In genomic region chr4:41628202-41628927, GRCm38 (mm10) we compare ENCODE assay signal across 9 mouse cellular contexts. TPM values are rescaled to one million over a fixed set of nuclear protein-coding genes. Genes with fewer than 3 reads are reported as not detected.
DNase-seq lines count a peak whose midpoint lies in the region; ATAC-seq and TF ChIP-seq lines count a peak whose summit lies in the region.
"Had no signal": no experiment of that assay in that cellular context is flagged by ENCODE, and none has a peak within 500 bp of the region (broad histone marks: within the 10 kb centered on the region; RNA-seq: fewer than 3 reads in every experiment).

No protein-coding gene starts in this region.

- no peak for TF ChIP-seq CTCF in lung, embryonic 14.5 days (IDR thresholded peaks at IDR 0.05; ENCODE audit: low read depth)
- no peak for TF ChIP-seq CTCF in lung, adult 2 months (IDR thresholded peaks at IDR 0.05; ENCODE audit: insufficient read depth, low read length)

- ATAC-seq in lung, embryonic 14.5 days (ENCODE audit: insufficient read depth), result peak; percentile 86
- ATAC-seq in forebrain, embryonic 14.5 days, result peak; percentile 49
- no peak for ATAC-seq in activated CD4-positive, CD25-positive, alpha-beta regulatory T cell, adult 4 months

- peaks cover 34% of the 10 kb centered on the region for H3K4me1 ChIP-seq in lung, embryonic 14.5 days (ENCODE audit: insufficient read depth)
- H3K4me1 ChIP-seq in lung, adult 2 months (ENCODE audit: control insufficient read depth, insufficient read depth, low read length), result peaks cover 6% of the 10 kb centered on the region
- H3K4me1 ChIP-seq in forebrain, embryonic 14.5 days (ENCODE audit: control insufficient read depth, insufficient read depth, low read length), result peaks cover 27% of the 10 kb centered on the region

- H3K27me3 ChIP-seq in lung, embryonic 14.5 days (ENCODE audit: insufficient read depth, low read length), result no peaks in the 10 kb centered on the region
- H3K27me3 ChIP-seq in forebrain, embryonic 14.5 days (replicated peaks; ENCODE audit: control insufficient read depth, insufficient read depth, low read length), result no peaks in the 10 kb centered on the region

- DNase-seq in lung, embryonic 14.5 days, result peak; percentile 87
- no peak for DNase-seq in lung, adult 2 months
- peak; percentile 63 for DNase-seq in forebrain, embryonic 14.5 days (ENCODE audit: low spot score)
- peak; percentile 58 for DNase-seq in kidney, postnatal 14 days
- DNase-seq in monocyte, adult 2 months (ENCODE audit: low read depth in 1 of 2, low spot score in 2 of 2), result peak; percentile 20 to 24
- DNase-seq in thymus, postnatal 0 days (ENCODE audit: low spot score), result no peak
- DNase-seq in adrenal gland, postnatal 25 days, result no peak

- H3K4me2 ChIP-seq in lung, embryonic 14.5 days, result peak overlapping the region; percentile 25
- no peak overlapping the region for H3K4me2 ChIP-seq in forebrain, embryonic 14.5 days (ENCODE audit: low read length)

- H3K9ac ChIP-seq in lung, embryonic 14.5 days, result no peak overlapping the region; the same call in 1 of the 2 replicates
- peak overlapping the region; percentile 36; the same call in 1 of the 2 replicates for H3K9ac ChIP-seq in forebrain, embryonic 14.5 days (ENCODE audit: low read length)

- WGBS in lung, embryonic 14.5 days, result 6% methylated on average over 8 of the region's 8 CpGs
- WGBS in lung, adult 2 months, result 25% methylated on average over 8 of the region's 8 CpGs
- 8% methylated on average over 8 of the region's 8 CpGs for WGBS in forebrain, embryonic 14.5 days

- peak overlapping the region; percentile 86 for H3K27ac ChIP-seq in lung, embryonic 14.5 days (ENCODE audit: low read depth)
- H3K27ac ChIP-seq in forebrain, embryonic 14.5 days (ENCODE audit: low read depth, low read length), result peak overlapping the region; percentile 46; the same call in 1 of the 2 replicates

- H3K9me3 ChIP-seq in lung, embryonic 14.5 days (ENCODE audit: low read depth, low read length), result no peaks in the 10 kb centered on the region
- no peaks in the 10 kb centered on the region for H3K9me3 ChIP-seq in forebrain, embryonic 14.5 days (replicated peaks; ENCODE audit: control insufficient read depth, low read length)

- no peaks in the 10 kb centered on the region for H3K36me3 ChIP-seq in lung, embryonic 14.5 days (ENCODE audit: insufficient read depth)
- no peaks in the 10 kb centered on the region for H3K36me3 ChIP-seq in forebrain, embryonic 14.5 days (ENCODE audit: control insufficient read depth, insufficient read depth, low read length)

- H3K4me3 ChIP-seq in lung, embryonic 14.5 days (ENCODE audit: low read depth, low read length), result no peak overlapping the region
- H3K4me3 ChIP-seq in lung, adult 2 months (replicated peaks; ENCODE audit: extremely low read depth, low read depth, low read length), result no peak overlapping the region
- H3K4me3 ChIP-seq in forebrain, embryonic 14.5 days (ENCODE audit: low read depth, low read length), result no peak overlapping the region
- H3K4me3 ChIP-seq: myocyte had no signal

- TF ChIP-seq POLR2A in lung, adult 2 months (IDR thresholded peaks at IDR 0.05; ENCODE audit: borderline replicate concordance, extremely low read depth, low read depth, low read length), result no peak

RNA-seq across cellular contexts. Expression of gene Enho, which starts 11.8 kb away (rescaled TPM):
- 11.5 and 15.4 TPM in 2 replicates for polyA plus RNA-seq in lung, embryonic 14.5 days (2014; fragmentation: Nextera tagmentation; extraction: Ambion mirVana)
- polyA plus RNA-seq in lung, adult 2 months (2012; rRNA removed), result 36.4 and 48.9 TPM in 2 replicates
- polyA plus RNA-seq in forebrain, embryonic 14.5 days (2014; fragmentation: Nextera tagmentation; extraction: Ambion mirVana), result 64.7 and 73.9 TPM in 2 replicates
- not detected for polyA plus RNA-seq in activated CD4-positive, CD25-positive, alpha-beta regulatory T cell, adult 4 months (2017; shearing (Covaris generic))
- polyA plus RNA-seq in thymus, postnatal 0 days (2015; fragmentation: Nextera tagmentation; extraction: Ambion mirVana), result 10.3 and 10.5 TPM in 2 replicates
- 2.0 and 3.9 TPM in 2 replicates for total RNA-seq in adrenal gland, postnatal 25 days (2021)

RNA-seq across cellular contexts. Expression of gene Dnaic1, which starts 58.8 kb away (rescaled TPM):
- 2.7 and 3.1 TPM in 2 replicates for polyA plus RNA-seq in lung, embryonic 14.5 days (2014; fragmentation: Nextera tagmentation; extraction: Ambion mirVana)
- 8.2 and 10.3 TPM in 2 replicates for polyA plus RNA-seq in lung, adult 2 months (2012; rRNA removed)
- 1.4 and 1.6 TPM in 2 replicates for polyA plus RNA-seq in forebrain, embryonic 14.5 days (2014; fragmentation: Nextera tagmentation; extraction: Ambion mirVana)
- polyA plus RNA-seq in activated CD4-positive, CD25-positive, alpha-beta regulatory T cell, adult 4 months (2017; shearing (Covaris generic)), result not detected
- polyA plus RNA-seq in thymus, postnatal 0 days (2015; fragmentation: Nextera tagmentation; extraction: Ambion mirVana), result 0.60 and 0.91 TPM in 2 replicates
- total RNA-seq in adrenal gland, postnatal 25 days (2021), result 0.30 TPM in 1 of 2 replicates, not detected in the other

RNA-seq across cellular contexts. Expression of gene Fam219a, which starts 59.0 kb away (rescaled TPM):
- 2.0 and 3.3 TPM in 2 replicates for polyA plus RNA-seq in lung, embryonic 14.5 days (2014; fragmentation: Nextera tagmentation; extraction: Ambion mirVana)
- 63.5 and 94.2 TPM in 2 replicates for polyA plus RNA-seq in lung, adult 2 months (2012; rRNA removed)
- polyA plus RNA-seq in forebrain, embryonic 14.5 days (2014; fragmentation: Nextera tagmentation; extraction: Ambion mirVana), result 10.4 and 11.3 TPM in 2 replicates
- polyA plus RNA-seq in activated CD4-positive, CD25-positive, alpha-beta regulatory T cell, adult 4 months (2017; shearing (Covaris generic)), result under 1 TPM; 0.18 to 0.29 TPM
- 1.6 and 2.7 TPM in 2 replicates for polyA plus RNA-seq in thymus, postnatal 0 days (2015; fragmentation: Nextera tagmentation; extraction: Ambion mirVana)
- total RNA-seq in adrenal gland, postnatal 25 days (2021), result 15.0 and 20.0 TPM in 2 replicates

Comparison
In these comparisons a context has a peak if more than half of its experiments do, and no peak if none do; other contexts are left out.
1. DNase-seq: peak in lung, embryonic 14.5 days (single experiment), forebrain, embryonic 14.5 days (single experiment), kidney, postnatal 14 days (single experiment) and monocyte, adult 2 months (2 of 2); none in lung, adult 2 months (single experiment), thymus, postnatal 0 days (single experiment) and adrenal gland, postnatal 25 days (single experiment).
2. RNA of gene Enho, which starts 11.8 kb away (polyA plus RNA-seq): 64.7 to 73.9 TPM in forebrain, embryonic 14.5 days, 36.4 to 48.9 TPM in lung, adult 2 months, 11.5 to 15.4 TPM in lung, embryonic 14.5 days and 10.3 to 10.5 TPM in thymus, postnatal 0 days; not detected in activated CD4-positive, CD25-positive, alpha-beta regulatory T cell, adult 4 months; every median in the first group is over 10 times any median in the second.